Mouse (Mus musculus): ENCODE data around the gene Svip. TPM values are rescaled to one million over a fixed set of nuclear protein-coding genes. Genes with fewer than 3 reads are reported as not detected.

Gene Svip
- polyA plus RNA-seq, 1 experiment = 56.9 TPM

DNA sequence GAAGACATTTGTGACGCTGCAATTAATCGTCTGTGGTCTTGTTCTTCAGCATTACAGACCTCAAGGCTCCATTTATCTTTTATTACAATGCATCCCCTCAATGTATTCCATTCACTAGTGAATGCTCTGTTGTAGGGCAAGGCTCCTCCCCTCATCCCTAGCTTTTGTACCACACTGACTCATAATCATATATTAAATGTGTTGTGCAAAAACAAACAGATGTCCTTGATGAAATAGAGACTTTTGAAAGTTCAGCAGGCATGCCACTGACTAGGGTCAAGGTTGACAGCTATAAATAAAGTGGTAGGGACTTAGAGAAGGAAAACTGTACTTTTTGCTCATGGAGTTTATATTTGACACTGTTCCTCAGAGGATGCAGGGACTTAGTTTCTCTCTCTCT, 32.3 kb downstream of the Svip start:
- Histone ChIP-seq H3K4me3 (ENCODE audit: insufficient read depth, low read depth, low read length) (no peak overlapping the region), H3K27ac (replicated peaks; ENCODE audit: low read depth, low read length) (no peak overlapping the region), H3K4me1 (ENCODE audit: control insufficient read depth, insufficient read depth, insufficient read length, low read length) (no peaks in the 10 kb centered on the region)

DNA sequence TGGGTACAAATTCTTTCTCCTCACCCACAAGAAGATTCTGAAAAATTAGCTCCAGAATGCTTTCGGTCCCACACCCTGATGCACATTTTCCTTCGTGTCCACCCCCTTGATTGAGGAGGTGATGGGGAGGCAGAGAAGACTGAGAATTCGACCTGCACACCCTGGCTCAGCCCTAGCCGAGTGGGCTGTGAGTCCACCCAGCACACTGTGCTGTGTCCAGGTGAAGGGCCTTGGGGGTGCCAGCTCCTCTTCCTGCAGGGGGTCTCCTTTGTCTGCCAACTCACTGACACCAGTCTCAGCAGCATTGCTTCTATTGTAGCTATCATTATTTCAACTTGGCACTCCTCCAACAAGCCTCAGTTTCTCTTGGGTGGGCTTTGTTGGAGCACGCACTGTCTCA, 32.7 kb downstream of the Svip start:
- H3K4me1 ChIP-seq (ENCODE audit: control insufficient read depth, insufficient read depth, insufficient read length, low read length) = no peaks in the 10 kb centered on the region
- no peak overlapping the region for H3K4me3 ChIP-seq (ENCODE audit: insufficient read depth, low read depth, low read length)
- H3K27ac ChIP-seq (replicated peaks; ENCODE audit: low read depth, low read length) = no peak overlapping the region

DNA sequence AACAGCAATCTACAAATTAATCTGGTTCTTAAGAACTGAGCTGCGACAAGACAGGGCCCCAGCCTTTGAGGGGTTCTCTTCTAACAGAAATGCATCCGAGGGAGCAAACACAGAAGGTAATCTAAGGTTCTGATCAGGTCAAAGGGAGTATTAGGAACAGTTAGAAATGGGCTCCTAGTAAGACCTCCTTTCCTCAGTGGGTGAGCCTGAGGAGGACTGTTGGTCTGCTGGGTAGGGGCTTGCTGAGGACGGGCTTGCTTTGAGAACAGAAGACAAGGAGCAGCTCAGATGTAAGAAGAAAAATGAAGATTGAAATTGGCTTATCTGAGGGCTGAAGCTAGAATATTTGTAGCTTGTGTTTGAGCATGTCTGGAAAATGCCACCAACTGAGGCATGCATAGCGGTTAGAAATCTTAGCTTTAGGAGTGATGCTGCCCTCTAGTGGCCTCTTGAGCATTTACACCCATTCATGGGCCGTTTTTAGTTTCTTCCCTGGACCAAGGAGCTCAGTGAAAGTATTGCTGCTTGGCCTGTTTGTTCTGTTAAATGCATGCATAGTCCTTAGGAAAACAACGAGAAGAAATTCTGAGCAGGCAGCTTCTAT, 33.5 kb downstream of the Svip start:
- Histone ChIP-seq H3K4me1 (ENCODE audit: control insufficient read depth, insufficient read depth, insufficient read length, low read length) (no peaks in the 10 kb centered on the region), H3K27ac (replicated peaks; ENCODE audit: low read depth, low read length) (no peak overlapping the region), H3K4me3 (ENCODE audit: insufficient read depth, low read depth, low read length) (no peak overlapping the region)

DNA sequence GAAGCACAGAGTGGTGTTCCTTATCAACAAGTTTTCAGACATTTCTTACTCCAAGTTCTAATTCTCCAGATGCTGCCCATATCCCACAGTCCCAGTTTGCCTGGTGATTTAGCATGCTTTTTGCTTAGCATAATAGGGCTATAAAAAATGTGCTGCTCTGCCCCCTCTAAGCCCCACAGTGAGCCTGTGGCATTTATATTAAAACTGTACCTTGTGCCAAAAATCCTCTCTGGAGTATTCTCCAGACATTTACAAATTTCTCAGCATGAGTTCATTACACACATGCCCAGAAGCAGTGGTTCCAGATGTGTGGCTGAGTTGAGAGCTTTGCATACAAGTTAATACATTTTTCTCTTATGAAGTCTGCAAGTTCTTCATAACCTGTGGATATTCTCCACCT, 36.4 kb downstream of the Svip start:
- no peaks in the 10 kb centered on the region for H3K4me1 ChIP-seq (ENCODE audit: control insufficient read depth, insufficient read depth, insufficient read length, low read length)
- H3K27ac ChIP-seq (replicated peaks; ENCODE audit: low read depth, low read length) = no peak overlapping the region
- H3K4me3 ChIP-seq (ENCODE audit: insufficient read depth, low read depth, low read length) = no peak overlapping the region

DNA sequence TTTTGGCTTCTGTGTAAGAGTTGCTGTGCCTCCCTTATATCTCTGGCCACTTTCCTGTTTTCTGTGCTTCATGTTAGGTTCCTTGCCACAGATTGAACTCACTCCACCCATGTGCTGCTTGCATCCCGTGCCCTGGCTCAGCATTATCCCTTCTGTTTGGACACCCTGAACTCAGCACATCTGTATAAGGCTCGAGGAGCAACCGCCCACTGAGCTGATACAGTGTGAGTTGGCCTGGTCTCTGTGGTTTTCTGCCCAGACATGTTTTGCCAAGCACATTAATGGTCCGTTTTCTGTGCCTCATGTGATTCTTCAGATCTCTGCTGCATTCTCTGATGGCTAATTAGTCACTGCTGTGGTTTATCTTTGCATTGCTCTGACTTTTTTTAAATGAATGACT, 38.2 kb downstream of the Svip start:
- Histone ChIP-seq H3K27ac (replicated peaks; ENCODE audit: low read depth, low read length) (no peak overlapping the region), H3K4me3 (ENCODE audit: insufficient read depth, low read depth, low read length) (no peak overlapping the region), H3K4me1 (ENCODE audit: control insufficient read depth, insufficient read depth, insufficient read length, low read length) (no peaks in the 10 kb centered on the region)

DNA sequence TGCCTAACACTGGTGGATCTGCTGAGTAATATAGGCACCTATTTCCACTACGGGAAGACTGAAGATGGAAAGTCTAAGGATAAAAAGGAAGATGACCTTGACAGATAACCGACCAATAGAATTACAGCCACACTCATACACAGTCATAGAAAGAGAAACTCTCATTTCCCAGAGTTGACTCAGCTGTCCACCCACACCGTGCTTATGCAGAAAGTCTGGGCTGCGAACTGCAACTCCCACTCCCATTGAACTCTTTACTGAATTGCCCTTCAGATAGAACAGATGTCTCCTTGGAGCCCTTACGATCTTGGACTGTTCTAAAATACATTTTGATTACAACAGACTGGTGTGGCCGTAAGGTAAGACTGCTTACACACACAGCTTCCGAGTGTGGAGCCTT, 41.1 kb downstream of the Svip start:
- H3K4me1 ChIP-seq (ENCODE audit: control insufficient read depth, insufficient read depth, insufficient read length, low read length) = no peaks in the 10 kb centered on the region
- H3K27ac ChIP-seq (replicated peaks; ENCODE audit: low read depth, low read length) = no peak overlapping the region

DNA sequence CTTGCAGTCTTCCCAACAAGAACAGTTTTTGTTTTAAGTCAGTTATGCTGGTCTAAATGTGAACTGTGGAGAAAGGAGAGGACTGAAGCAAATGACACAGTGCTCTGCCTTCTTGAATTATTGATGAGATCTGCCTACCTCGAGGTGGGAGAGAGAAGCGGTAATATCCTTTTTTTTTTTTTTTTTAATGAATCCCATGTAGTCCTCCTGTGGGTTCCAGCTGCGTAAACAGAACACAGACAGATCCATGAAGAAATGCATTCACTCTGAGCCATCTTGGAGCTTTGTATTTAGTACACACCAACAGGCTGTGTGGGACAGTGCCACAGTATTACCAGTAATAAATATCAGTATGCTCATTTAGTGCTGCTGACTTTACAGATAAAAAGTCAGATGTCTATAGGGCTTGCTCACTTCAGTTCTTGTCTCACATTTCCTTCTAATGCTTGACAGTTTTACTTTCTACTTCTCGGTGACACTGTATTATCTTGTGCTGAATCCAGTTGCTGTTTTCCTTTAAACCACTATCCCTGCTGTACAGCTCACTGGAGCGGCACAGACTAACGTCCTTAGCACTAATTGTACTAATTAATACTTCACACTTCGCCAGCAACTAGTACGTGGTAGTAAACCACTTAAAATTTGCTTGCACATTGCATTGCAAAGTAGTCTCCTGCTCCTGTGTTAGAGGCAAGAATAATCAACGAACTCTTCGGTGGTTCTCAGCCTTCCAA, 43.4 kb downstream of the Svip start:
- no peaks in the 10 kb centered on the region for H3K4me1 ChIP-seq (ENCODE audit: control insufficient read depth, insufficient read depth, insufficient read length, low read length)
- no peak overlapping the region for H3K4me3 ChIP-seq (ENCODE audit: insufficient read depth, low read depth, low read length)
- no peak overlapping the region for H3K27ac ChIP-seq (replicated peaks; ENCODE audit: low read depth, low read length)

More for the DNA sequence above, 41.1 kb downstream of the Svip start:
- no peak overlapping the region for H3K4me3 ChIP-seq (ENCODE audit: insufficient read depth, low read depth, low read length)

DNA sequence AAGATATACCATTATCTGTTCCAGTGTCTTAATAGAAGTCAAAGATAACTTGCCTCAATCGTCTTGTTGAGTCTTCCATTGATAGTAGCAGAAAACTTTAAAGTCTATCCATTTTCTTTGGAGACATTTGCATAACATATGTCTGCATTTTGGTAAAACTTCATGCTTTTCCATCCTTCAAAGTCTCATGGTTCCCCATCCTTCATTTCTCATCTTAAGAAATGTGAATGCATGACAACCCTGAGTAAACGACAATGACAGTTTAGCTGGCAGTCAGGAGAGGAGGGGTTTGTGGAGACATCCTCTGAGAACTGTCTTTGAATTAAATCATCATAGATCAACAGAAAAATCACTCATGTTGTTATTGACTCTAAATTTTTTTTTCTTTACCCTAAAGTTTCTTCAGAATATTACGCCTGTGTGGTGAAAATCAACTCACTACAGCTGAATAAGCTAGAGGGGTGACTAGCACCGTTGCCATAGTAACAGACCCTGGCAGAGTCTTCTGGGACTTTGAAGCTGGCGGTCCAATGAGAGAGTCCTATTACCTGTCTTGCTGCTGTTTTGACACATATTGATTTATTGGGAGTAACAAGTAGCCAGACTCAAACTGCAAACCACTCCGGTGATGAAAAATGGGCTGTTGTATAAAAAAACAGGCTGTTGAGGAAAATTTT, 45.0 kb downstream of the Svip start:
- Histone ChIP-seq H3K27ac (replicated peaks; ENCODE audit: low read depth, low read length) (no peak overlapping the region), H3K4me1 (ENCODE audit: control insufficient read depth, insufficient read depth, insufficient read length, low read length) (no peaks in the 10 kb centered on the region), H3K4me3 (ENCODE audit: insufficient read depth, low read depth, low read length) (no peak overlapping the region)

DNA sequence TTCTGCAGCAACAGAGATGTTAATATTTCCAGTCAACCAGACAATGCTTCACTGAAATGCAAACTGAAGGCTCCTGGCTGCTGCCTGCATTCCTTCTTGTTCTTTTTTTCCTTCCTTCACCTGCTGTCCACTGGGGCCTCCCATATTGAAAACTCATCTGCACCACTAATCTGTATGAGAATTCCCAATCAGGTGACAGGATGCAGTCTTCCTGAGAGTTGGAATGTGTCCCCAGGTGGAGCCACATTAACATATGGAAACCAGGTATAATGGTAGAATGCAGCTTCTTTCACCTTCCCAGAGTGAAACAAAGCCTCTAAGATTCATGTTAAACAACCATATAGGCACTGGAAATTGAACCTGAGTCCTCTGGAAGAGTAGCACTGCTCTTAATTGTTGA, 48.1 kb downstream of the Svip start:
- no peak overlapping the region for H3K4me3 ChIP-seq (ENCODE audit: insufficient read depth, low read depth, low read length)
- H3K27ac ChIP-seq (replicated peaks; ENCODE audit: low read depth, low read length) = no peak overlapping the region
- H3K4me1 ChIP-seq (ENCODE audit: control insufficient read depth, insufficient read depth, insufficient read length, low read length) = no peaks in the 10 kb centered on the region

DNA sequence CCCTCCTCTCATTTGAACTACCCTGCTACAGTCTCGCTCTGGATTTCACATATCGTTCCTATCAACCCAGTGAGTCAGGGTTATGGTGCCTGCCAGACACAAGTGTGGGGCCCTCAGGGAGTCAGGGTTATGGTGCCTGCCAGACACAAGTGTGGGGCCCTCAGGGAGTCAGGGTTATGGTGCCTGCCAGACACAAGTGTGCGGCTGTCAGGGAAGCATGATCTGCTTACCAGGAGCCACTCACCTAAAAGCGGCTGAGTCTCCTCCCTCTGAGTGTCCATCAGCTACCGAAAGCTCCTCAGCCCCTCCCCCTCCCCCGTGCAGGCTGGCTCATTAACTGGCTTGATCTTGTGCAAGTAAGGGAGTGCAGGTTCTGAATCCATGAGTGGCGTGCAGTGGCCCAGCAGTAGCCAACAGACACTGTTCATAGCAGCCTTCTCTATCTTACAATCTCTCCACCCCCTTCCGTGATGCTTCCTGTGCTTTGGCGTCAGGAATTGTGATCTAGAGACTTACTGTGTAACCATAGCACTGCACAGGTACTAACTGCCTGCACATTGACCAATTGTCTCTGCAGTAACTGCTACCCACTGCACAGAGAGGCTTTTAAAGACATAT, 50.3 kb downstream of the Svip start:
- no peak overlapping the region for H3K27ac ChIP-seq (replicated peaks; ENCODE audit: low read depth, low read length)
- H3K4me3 ChIP-seq (ENCODE audit: insufficient read depth, low read depth, low read length) = no peak overlapping the region
- H3K4me1 ChIP-seq (ENCODE audit: control insufficient read depth, insufficient read depth, insufficient read length, low read length) = no peaks in the 10 kb centered on the region

Other genes starting within 250 kb of the Svip start
- 4.2 and 4.7 TPM in 2 replicates for gene Gas2, start 144.0 kb downstream of the Svip start, polyA plus RNA-seq (2012; ENCODE audit: insufficient read depth, insufficient read length, missing spikeins)
- 1.8 and 2.7 TPM in 2 replicates for gene Fancf, start 143.8 kb downstream of the Svip start, polyA plus RNA-seq (2012; ENCODE audit: insufficient read depth, insufficient read length, missing spikeins)
- not detected in 2 replicates for gene 1700015G11Rik, start 9.7 kb upstream of the Svip start, polyA plus RNA-seq (2012; ENCODE audit: insufficient read depth, insufficient read length, missing spikeins)

Data from brown adipose tissue, adult 24 weeks (tissue).